Mouse (Mus musculus) left cerebral cortex, postnatal 14 days (tissue): ENCODE data around the gene Casp7. TPM values are rescaled to one million over a fixed set of nuclear protein-coding genes. Genes with fewer than 3 reads are reported as not detected.
A peak's percentile ranks its signal among the peaks of the same experiment; 100 is the strongest.

Experiments
- DNase-seq, 2 experiments: peaks; one replicate each; pipeline ENCODE4 v3.0.0; 2021 to 2022; ENCODE audit warnings: low spot score in 2 of 2, mixed read lengths in 1 of 2
- intact Hi-C: fragments of 180-260 bp; cut with DNase I; formaldehyde crosslinking; loops from one replicate; pipeline ENCODE4 v1.15.1; 2025
- total RNA-seq, 2 experiments: library from RNA; stranded (reverse); gene quantifications; 2 replicates each; pipeline ENCODE4 v1.2.3; 2021

Casp7 gene
- total RNA-seq, 2 experiments from 2014 or later: 6.6 to 6.8 TPM

DNA sequence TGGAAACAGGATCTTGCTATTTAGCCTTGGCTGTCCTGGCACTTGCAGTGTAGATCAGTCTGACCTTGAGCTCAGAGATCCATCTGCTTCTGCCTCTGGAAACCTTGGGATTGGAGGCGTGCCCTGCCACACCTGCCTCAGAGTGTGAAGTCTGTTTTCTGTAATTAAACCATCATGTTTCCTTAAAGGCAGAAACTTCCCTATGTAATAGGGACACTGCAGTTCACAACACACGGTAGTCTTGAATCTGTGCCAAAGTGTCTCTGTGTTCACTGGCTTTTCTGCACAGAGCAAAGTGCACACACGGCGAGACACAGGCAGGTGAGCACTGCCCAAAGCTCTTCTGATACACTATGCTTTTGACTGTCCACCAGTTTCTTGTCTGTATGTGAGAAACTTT is 21.5 kb downstream of the Casp7 start:
- intact Hi-C loops: no loop called here
- DNase-seq: no peak

DNA sequence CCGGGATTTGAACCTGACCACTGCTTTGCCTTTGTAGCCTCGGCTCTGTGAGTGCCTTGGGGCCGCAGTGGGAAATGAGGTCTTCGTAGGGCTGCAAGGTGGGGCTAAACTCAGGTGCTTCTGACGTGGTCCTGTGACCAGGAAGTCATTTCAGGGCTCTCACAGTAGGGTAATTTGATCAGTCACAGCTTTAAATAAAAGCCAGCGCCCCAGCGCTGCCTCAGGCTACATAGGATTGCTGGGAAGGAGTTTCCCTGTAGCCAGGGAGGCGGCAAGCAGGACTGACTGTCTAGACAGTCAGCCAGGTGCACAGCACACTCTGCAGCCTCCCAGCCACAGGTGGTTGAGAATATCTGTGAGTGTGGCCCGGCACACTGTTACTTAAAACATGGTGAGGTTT is 22.5 kb downstream of the Casp7 start:
- no peak for DNase-seq
- intact Hi-C loops: no loop called here

DNA sequence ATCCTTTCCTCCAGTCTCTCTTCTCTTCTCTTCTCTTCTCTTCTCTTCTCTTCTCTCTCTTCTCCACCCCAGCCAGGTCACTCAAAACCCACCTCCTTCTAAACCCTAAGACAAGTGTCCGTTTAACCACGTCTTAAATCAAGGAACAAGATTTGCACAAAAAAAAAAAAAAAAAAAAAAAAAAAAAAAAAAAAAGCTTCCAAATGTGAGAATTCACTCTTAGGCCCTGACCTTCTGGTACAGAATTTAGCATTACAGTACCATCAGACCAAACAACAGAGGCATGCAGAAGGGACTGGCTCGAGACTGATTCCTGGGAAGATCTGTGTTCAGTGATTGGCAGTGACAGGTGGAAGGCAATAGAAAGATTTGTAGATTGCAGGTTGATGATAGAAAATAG is 23.4 kb downstream of the Casp7 start:
- intact Hi-C loops: loop anchor here (5.0 kb wide), 2 partner anchors 142 to 302 kb away; partner anchors contain the start of gene Adrb1
- DNase-seq: no peak

DNA sequence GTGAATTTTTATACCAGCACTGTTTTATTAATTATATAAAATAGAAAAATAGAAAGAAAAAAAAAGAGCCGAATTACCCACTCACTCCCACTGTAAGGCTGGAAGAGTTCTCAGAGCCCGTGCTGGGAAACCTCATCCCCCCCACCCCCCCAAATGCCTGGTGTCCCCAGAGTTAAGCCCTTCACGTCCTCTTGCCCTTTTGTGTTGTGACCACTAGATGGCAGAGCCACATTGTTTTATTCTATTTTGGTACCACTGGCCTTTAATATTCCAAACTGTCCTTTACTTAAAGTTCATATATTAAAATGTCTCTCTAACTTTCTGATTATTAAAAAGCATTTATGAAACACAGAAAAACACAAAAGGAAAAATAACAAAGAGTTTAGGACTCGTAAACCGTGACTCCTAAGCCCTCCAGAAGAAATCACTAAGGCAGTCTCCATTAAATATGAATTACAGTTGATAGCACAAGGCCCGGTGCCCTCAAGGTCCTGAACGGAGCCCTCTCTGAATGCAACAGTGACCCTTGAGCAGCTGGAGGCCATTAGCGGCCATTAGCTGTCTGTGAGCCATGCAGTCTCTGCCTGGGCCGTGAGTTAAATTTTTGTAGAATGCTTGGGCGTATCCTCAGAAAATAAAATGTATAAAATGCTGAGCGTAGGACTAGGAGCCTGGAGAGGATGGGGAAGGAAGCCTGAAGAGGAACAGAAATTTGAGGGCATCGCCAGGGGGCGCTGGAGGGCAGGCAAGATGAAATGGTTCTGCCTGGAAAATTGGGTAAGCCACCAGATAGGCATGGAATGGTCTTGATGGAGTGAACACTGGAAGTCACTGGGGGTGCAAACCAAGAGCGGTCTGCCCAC is 25.8 kb downstream of the Casp7 start:
- peak; percentile 95 to 96 for DNase-seq
- intact Hi-C loops: loop anchor here (5.0 kb wide), 2 partner anchors 140 to 300 kb away; partner anchors contain the start of gene Adrb1

DNA sequence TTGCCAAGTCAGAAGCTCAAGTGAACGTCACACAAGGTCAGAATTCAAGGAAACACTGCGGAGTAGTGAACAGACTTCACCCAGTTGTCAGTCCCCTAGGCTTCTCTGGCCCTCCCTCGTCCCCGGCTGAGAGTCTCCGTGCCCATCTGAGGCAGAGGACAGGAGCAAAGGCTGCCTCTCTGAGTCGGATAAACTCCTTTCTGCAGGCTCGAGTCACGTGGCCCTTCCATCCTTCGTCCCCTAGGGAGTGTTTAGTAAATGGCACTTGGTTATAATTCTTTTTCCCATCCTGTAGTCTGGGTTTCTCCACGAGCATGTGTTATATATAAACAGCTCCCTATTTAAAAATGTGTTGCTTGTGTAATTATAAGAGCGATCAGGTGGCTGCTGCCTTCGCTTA is 26.4 kb downstream of the Casp7 start:
- intact Hi-C loops: loop anchor here (5.0 kb wide), 2 partner anchors 139 to 299 kb away; partner anchors contain the start of gene Adrb1
- DNase-seq: peak; percentile 45 to 49

DNA sequence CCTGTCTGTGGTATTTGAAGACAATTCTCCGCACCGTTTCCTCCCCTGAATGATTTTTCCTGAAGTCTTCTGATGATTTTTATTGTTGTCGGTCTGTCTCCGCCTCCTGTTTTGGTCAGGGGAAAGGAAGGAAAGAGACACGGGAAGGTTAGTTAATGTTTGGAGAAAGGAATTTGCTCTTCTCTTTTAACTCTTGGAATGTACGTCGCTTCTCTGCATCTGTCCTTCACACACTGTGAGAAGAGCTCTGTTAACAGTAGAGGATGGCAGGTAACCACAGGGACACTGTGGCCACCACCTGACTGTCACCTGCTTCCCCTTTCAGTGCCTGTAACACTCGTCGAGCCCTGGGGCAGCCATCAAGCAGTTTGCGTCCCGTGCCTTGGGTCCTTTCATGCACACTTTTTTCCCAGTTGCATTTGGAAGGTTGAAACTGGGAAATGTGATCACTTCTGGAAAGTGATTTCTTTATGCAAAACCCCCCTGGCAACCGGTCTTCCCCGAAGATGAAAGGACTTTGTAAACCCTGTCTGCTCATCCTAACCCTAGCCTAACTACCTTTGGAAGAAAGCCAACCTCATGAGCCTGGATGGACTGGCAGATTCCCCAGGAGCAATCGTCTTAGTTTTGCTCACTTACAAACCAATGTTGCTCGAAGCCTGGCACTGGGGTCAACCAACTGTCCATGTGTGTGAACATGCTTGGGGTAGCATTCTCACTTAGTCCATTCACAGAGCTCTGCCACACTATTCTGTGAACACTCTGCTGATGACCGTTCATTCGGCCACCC is 27.9 kb downstream of the Casp7 start:
- intact Hi-C loops: loop anchor here (5.0 kb wide), 2 partner anchors 138 to 298 kb away; partner anchors contain the start of gene Adrb1

DNA sequence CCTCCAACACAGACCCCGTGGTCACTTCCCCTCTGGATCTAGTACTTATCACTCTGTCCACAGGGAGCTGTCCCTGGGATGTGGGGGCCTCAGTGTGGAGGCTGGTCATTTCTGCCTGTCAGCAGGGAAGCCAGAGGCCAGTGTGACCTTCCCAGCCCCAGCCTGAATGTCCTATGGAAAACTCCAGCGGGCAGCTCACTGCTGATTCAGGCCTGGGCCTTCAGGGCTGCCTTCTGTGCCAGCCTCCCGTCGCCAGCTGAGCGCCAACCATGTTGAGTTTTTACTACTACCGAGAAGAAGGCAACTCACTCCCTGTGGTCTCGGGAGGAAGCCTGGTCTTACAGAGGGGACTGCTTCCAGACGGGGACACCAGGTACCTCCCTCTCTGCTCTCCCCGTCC is 28.6 kb downstream of the Casp7 start:
- DNase-seq: no peak
- intact Hi-C loops: no loop called here

More for the DNA sequence above, 27.9 kb downstream of the Casp7 start:
- no peak for DNase-seq

DNA sequence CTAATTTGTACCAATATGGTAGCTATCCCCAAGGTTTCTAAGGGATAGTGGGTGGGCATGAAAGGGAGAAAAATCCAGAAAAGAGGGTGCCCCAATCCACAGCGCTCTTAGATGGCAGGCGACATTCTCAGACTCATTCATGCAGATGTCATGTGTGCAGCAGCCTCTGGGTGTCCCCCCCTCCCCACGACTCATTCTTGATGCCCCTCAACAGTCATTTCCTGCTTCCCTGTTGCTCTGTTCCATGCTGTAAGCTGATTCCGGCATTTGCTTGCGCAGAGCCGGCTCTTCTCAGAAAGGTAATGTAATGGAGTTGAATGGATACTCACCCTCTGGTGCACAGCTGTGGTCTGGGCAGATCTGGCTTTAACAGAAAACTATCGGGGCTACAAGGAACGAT is 33.4 kb downstream of the Casp7 start:
- DNase-seq: no peak
- intact Hi-C loops: no loop called here

DNA sequence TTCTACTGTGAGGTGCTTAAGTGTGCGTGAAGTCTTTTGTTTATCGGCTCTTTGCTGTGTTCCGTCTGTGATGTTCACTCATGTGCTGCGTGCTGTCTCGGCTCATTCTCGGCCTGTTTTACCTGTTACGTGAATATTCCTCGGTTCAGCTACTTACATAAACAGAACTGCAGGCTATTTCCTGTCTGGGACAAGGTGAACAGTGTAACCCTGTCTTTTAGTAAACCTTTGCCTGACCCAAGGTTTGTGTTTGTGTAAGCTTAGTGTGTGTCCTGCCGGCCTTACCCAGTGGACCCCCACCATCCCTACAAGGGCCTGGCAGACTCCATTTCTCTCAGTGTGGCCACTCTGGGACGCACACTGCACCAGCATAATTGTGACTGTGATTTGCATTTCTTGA is 35.8 kb downstream of the Casp7 start:
- intact Hi-C loops: no loop called here

DNA sequence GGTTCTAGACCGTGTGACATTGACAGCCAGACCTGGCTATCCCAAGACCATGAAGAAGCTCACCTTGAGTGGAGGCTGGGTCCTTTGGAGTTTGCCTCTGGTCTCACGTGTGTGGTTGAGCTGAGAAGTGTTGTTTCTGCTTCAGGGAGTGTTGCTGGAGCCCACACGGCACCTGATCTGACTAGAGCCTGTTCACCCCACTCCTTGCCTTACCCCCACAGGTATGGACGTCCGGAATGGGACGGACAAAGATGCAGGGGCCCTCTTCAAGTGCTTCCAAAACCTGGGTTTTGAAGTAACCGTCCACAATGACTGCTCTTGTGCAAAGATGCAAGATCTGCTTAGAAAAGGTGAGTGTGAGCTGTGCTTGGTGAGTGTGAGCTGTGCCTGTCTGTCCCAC is 36.7 kb downstream of the Casp7 start:
- intact Hi-C loops: no loop called here
- DNase-seq: no peak

More for the DNA sequence above, 35.8 kb downstream of the Casp7 start:
- no peak for DNase-seq

DNA sequence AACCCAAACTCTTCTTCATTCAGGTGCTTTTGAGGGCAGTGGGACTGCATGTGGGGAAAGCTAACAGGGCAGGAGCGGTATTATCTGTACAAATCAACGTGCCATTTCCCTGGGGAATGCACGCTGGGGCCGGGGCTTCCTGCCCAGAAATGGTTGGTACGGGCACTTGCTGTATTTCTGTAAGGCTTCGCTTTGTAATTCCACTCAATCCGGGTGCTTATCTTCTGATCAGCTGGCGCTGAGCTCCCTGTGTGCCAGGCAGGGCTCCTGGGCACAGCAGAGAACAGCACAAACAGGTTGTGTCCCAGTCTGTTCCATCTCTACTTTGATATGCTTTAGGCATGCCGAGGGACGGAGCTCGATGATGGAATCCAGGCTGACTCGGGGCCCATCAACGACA is 39.5 kb downstream of the Casp7 start:
- no peak for DNase-seq
- intact Hi-C loops: no loop called here

DNA sequence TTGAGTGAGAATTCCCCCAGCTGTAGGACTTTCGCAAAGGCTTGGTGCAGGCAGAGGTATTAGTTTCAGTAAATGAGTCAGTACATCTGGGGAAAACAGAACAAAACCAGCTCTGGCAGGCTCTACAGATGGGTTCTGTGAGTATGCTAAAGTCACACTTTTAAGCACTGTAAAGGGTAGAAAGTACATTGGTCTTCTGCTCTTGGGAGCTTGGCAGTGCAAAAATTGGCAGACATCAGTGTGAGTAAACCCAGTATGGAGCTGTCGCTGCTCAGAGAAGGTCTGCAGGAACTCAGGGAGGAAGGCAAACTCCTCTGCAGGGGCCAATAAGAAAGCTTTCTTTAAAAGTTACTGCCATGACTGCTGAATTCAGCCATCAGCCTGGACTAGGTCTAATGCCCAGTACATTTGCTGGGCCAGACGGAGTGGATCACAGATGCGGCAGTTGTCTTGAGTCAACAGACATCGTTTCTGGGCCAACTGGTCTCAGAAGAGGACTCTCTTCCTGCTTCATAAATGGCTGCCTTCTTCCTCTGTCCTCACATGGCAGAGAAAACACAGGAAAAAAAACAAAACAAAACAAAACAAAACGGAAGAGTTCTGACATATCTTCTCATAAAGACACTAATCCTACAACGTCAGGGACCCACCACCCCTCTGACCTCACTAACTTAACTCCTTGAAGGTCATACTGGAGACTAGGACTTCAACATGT is 41.6 kb downstream of the Casp7 start:
- no peak for DNase-seq

DNA sequence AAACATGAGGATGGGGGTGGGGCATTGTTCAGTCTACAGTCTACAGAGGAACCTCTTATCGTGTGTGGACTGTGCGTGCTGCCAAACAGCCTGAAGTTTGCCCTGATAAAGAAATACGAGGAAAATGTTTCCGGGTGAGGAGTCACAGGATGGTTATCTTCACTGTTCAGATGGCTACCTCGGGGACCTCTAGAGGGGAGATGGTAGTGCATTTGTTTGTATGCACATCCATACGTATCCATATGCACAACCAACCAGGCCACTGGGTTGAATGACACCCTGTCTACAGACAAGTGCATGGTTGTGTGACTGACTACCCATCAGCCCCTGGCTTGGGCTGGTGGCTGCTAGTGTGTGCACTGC is 42.1 kb downstream of the Casp7 start:
- intact Hi-C loops: no loop called here
- DNase-seq: no peak

More for the DNA sequence above, 41.6 kb downstream of the Casp7 start:
- intact Hi-C loops: no loop called here

DNA sequence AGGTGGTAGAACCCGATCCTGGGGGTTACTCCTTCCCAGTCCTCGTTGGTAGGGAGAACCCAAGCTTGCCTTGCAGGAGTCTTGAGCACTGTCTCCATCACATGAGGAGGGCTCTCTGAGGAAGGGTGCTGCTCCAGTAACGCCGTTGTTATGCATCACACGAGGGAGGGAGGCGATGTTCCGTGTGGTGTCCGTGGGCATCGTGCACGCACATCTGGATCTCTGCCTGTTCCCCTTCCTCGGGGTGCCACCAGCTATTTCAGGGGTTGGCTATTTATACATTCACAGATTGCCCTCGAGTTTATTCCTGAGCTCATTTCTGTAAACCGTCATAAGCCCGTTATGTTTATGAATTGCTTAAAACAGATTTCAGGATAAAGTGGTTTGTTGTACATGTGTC is 46.5 kb downstream of the Casp7 start:
- peak; percentile 46 to 67 for DNase-seq
- intact Hi-C loops: no loop called here

DNA sequence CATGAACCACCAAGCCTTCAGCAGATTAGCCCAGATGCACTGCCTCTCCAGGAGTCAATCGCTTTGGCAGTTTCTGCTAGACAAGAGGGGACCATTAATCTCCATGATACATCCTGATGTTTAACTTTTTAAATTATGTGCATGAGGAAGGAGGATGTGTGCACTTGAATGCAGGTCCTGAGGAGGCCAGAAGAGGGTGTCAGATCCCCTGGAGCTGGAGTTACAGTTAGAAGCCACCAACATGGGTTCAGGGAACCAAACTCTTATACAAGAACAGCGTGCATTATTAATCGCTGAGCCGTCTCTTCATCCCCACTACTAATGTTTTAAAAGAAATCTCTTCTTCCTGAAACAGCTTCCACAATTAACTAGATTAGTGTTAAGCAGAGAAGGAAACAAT is 51.9 kb downstream of the Casp7 start:
- intact Hi-C loops: no loop called here
- no peak for DNase-seq

DNA sequence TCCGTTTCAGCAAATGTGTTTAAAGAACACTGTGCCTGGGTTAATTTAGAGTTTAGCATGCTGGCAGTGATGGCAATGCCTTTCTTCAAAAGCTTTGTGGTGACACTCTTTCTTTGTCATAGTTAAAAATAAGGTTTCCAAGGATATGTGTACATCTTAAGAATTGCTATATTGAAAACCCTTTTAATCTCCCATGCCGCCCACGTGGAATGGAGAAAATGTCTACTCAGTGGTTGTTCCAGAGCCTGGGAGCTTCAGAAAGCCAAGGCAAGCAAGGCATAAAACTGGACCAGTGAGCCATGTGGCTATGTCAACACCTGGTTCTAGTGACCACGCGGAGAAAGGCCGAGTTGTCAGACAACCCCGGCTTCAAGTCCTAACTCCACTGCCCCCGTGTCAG is 52.6 kb downstream of the Casp7 start:
- intact Hi-C loops: no loop called here
- DNase-seq: no peak

DNA sequence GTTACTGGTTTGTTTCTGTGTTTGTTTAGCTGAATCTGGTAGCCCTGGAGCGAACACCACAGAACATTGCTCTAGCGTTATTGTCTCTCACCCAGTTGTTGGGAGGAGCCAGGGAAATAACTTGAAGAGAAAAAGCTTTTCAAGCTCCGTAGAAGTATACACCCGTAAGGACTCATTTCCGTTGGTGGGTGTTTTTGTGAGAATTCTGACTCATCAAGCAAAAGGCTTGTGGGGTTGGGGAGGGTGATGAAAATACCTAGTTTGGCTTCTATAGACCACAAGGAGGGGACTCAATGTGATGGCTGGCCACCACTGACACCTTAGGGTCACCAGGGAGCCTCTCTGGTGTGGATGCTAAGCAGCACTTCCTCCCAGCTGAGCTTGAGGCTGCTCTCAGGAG is 54.0 kb downstream of the Casp7 start:
- DNase-seq: no peak
- intact Hi-C loops: no loop called here

DNA sequence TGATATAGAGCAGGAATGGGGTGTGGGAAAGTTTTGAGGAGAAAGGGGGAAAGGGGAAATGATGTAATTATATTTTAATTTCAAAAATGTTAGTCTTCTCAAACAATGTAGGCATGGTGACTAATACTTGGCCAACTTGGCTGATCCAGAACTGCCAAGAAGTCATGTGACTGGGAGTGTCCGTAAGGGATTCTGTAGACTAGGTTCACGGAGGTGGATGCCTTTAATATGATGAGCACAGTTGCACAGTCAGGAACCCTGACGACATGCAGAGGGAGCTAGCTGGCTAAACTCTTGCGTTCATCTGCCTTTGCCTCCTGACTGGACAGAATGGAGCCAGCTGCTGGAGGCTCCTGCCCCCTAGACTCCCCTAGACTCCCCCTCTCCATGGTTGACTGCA is 54.9 kb downstream of the Casp7 start:
- DNase-seq: no peak

DNA sequence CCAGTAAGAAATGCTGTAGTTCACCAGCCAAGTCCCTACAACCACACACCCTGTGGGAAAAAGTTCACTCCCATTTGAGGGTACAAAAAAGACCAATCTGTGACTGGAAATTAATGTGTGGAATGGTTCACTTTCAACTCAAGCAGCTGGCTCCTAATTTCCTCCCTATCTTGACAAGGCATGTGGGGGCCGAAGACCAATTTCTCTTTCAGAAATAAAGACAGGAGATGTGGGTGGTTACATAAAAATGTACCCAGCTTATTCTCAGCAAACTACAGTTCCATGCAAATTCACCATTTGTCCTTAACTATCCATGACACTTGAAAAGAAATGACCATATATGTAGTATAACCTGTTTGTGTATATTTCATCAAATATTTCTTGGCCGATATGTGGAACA is 55.5 kb downstream of the Casp7 start:
- peak; percentile 28 to 52 for DNase-seq
- intact Hi-C loops: no loop called here

More for the DNA sequence above, 54.9 kb downstream of the Casp7 start:
- intact Hi-C loops: no loop called here

DNA sequence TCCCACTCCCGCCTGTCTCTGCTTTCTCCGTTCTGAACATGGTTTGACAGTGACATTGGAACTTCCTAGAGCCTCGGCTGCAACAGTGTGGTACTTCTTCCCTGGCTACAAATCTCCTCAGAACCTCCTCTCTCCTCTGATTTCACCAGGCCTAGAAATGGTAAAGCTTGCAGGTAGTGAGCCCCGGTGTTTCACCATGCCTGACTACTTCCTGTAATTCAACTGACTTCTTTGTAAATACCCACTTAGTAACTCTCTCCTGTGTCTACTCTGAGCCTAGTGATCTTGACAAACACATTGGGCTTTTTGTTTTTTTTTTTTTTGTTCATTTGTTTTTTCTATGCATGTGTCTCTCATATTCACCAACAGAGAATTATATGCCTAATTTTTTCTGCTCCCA is 57.9 kb downstream of the Casp7 start:
- DNase-seq: no peak
- intact Hi-C loops: no loop called here
